Mouse (Mus musculus) adrenal gland, adult (tissue): ENCODE results near the gene 5730409E04Rik.

Source experiments
- DNase-seq, 2 experiments: peaks; one replicate each; pipeline ENCODE4 v3.0.0; 2022 to 2023; ENCODE audit warnings: low spot score in 1 of 2; ENCODE audit not compliant: inconsistent age in 2 of 2

5730409E04Rik gene

DNA sequence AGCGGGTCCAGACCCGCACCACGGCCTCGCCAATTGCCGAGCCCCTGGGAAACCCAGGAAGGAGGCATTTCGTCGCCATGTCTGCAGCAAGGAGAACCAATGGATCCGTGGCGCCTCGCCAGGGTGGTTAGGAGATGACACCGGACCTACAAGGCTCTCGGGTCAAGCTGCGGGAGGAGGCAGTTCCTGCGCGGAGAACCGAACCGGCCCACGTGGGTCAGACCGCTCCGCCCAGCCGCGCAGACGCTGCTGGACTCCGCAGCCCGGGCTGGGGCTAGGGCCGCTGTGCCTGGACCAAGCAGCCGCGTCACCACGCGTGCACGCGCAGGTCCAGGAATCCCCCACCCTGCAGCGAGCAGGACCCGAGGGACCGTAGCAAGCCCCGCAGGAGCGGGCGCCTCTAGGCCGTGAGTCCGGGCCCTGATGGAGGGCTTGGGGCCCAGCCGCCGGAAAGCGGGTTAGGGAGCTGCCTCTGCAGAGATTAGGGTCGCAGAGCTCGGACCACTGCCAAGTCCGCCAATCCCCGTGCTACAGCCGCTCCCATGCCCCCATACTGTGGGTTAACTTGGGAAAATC lies at the start of gene 5730409E04Rik:
Gene 5730409E04Rik (plus strand): TSS at position 213 of the 576 bp plus-strand sequence.
- peak; percentile 92 to 96 for DNase-seq

DNA sequence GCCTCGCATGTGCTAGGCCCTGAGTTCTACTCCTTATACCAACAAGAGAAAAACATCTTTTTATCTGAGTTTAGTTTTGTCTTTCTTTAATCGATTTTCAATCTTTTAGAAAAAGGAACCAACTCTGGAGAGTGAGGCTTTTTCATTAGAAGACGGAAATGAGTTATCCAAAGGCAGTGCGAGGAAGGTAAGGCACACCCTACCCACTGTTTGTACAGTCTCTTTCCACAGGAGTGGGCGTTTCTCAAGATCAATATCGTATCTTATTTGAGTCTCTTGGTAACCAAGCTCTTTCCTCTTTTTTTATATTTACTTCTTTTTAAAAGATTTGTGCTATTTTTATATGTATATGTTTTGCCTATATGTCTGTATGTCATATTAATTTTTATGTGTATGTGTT lies 45.8 kb upstream of the 5730409E04Rik start:
- DNase-seq, result no peak

DNA sequence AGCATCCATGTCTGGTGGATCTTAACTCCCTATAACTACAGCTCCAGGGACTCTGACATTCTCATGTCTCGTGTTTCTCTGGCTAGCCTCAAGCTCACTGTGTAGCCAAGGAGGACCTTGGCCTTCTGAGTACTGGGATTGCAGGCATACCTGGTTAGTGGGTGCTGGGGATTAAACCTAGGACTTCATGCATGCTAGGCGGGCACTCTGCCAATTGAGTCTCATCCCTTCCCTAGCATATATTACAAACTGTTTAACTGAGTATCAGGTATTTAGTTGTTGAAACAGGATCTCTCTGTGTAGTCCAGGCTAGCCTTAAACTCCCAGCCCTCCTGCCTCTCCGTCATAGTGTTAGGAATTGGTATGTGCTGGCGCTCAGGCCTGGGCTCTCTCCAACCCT lies 42.4 kb upstream of the 5730409E04Rik start:
- no peak for DNase-seq

DNA sequence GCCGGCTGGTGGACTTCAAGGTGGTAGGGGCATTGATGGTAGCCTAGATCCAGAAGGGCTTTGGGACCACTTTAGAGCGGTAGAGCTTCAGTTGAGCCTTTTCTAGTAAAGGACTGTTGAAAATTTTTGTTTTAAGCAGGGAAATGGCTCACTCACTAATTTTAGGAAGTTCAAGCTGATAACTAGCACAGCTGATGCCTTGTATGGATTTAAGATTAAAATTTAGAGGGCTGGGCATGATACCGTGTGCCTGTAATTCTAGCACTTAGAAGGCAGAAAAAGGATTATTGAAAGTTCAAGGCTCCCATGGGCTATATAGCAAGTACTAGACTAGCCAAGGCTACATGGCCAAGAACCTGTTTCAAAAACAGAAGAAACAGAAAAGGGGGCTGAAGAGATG lies 39.8 kb upstream of the 5730409E04Rik start:
- DNase-seq, result no peak

DNA sequence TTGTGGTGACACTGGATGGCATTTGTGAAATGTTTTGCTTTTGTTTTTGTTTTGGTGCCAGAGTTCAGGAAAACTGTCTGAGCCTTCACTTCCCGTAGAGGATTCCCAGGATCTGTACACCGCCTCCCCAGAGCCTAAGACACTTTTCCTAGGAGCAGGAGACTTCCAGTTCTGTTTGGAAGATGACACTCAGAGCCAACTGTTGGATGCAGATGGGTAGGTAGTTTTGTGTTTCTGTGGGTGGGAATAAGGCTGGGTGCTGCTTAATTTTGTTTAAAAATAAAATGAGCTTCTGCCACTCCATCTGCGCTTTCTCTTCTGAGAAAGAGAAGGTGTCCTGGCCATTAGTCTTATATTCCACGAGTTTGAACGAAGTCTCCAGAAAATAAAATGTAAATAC lies 33.3 kb upstream of the 5730409E04Rik start:
- no peak for DNase-seq

DNA sequence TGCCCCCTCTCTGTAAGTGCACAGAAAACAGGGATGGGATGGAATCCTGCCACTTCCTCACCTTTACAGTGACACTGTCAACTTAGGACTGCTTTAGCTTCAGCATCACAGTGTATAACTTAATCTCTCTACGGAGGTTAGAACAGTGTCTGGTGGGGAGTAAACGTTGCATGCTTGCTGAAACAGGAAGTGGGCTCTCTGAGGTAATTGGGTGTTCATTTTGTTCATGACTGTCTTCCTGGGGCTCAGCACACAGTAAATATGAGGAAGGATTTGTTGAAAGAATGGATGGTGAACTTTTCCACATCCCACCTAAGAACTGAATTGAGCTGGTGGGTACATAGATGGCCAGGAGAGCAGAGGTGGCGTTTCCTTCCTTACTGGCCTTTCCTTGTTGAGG lies 31.7 kb upstream of the 5730409E04Rik start:
- no peak for DNase-seq

DNA sequence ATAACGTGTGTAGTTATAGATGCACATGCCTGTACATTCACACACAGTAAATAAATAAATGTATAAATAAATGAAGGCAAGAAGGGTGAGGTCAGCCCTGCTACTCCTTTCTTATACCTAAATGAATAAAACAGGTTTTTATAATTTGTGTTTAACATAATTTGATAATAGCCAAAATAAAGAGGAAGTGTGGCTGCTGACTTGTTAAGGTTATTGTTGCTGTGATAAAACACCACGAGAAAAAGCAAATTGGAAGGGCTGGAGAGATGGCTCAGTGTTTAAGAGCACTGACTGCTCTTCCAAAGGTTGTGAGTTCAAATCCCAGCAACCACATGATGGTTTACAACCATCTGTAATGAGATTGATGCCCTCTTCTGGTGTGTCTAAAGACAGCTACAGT lies 30.5 kb upstream of the 5730409E04Rik start:
- no peak for DNase-seq

DNA sequence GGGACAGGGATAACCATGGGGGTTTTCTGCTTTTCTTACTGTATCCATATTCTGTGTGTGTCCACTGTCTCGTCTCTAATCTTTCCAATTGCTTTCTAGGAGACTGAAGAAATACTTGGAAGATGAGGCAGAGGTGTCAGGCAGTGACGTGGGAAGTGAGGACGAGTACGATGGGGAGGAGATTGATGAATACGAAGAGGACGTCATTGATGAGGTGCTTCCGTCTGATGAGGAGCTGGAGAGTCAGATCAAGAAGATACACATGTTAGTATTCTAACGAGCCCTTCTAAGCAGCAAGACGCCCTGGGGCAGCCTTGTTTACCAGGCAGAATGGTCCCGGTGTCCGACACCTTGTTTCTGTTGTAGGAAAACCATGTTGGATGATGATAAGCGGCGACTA lies 23.9 kb upstream of the 5730409E04Rik start:
- DNase-seq, result no peak

DNA sequence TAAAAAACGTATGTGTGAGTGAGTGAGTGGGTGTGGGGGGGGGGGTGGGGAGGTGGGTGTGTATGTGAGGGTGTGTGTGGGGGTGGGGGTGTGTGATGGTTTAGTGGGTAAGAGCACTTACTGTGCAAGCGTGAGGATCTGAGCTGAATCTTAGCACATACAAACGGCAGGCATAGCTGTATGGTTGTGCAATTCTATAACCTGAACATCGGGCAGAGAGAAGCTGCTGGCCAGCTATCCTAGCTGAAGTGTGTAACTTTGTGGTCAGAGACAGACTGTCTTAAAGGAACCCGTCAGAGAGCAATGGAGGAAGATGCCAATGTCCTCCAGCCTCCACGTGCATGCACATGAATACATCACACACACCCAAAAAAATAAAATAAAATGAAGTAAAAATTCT lies 17.6 kb upstream of the 5730409E04Rik start:
- no peak for DNase-seq

DNA sequence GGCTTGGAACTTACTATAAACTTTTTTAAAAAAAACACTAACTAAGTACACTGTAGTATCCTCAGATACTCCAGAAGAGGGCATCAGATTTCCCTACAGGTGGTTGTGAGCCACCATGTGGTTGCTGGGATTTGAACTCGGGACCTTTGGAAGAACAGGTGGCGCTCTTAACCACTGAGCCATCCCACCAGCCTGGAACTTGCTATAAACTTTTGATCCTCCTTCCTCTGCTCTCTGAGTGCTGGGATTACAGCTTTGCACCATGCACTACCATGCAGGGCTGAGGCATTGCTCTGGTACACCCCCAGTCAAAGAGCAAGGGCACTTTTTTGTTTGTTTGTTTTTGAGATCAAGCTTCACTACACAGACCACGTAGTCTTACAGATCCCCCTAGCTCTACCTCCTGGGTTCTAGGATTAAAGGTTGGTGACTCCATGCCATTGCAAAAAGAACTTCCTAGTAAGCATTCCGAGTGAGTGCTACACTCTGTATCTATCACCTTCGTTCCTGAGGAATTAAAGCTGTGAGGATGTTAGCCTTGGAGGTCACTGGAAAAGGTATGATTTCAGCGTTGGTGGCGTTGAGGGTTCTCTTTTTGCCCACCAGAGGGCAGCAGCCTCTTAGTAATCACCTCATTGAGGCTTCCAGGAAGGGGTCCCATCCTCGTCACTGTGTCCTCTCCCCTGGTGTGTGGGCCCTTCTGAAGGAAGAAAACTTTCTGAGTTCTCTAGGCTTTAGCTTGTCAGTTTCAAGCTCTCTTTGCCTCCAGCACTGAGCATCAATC lies 9.5 kb upstream of the 5730409E04Rik start:
- DNase-seq, result peak; percentile 32 to 84

DNA sequence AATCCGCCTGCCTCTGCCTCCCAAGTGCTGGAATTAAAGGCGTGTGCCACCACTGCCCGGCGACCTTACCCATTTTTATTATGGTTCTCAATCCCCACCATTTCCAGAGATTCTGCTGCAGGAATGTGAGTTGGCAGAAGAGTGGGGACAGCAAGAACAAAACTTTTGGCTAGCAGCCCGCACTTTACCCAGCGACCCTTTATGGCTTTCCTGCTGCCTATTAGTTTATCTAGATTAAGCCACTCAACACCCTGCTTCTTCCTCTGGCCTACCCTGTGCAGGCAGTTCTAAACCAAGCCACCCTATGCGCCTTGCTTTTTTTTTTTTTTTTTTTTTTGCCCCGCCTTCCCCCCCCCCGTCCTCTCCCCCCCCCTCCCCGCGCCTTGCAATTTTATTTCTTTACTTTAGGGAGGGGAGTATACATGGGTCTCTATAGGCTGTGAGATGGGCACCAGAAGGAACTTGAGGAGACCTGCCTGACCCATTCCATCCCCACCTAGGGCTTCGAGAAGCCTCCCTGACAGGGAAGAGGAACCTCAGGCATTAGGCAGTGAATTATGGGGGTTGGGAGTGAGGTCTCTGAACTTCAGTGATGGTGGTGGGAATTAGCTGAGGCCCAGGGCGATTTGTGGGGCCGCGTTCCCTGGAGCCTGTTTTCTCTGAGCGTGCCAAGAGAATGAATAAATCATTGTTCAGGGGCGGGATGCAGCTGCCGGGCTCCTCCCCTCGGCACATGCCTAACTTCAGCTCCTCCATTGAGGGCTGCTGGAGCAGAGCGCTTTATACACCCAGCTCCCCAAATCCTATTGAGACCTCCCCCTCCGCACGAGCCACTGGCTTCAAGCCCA lies 7.8 kb upstream of the 5730409E04Rik start:
- peak; percentile 54 to 80 for DNase-seq

DNA sequence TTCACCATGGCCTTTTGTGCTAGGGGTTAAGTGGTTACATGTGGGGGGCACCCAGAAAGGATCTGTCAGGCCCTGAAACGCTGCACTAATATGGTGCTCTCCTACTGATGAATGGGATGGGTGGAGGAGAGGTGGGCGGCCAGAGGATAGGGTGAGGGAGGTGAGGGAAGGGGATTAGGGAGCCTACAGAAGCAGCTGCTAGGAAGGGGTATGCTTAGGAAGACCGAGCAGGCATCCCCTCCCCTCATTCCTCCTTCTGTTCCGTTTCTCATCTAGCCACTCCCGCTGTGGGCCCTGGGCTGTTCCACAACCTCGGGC lies 7.2 kb upstream of the 5730409E04Rik start:
- DNase-seq, result no peak

DNA sequence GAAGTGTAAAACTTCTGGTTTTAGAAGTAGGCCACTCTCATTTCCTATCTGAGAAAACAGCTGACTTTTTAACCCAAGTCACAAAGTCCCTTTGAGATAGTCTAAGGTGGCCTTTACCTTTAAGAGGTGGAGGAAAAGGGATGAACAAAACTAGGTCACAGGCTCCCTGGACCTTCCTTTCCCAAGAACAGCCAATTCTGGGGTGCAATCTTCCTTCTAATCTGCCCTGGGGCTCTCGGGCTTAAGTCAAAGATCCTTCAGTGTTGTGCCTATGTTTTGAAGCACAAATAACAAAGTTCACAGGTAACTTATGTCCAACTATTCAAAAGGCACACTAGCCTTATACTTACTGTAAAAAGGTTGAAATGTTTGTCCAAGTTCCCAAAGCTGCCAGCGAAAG lies 5.5 kb upstream of the 5730409E04Rik start:
- no peak for DNase-seq

DNA sequence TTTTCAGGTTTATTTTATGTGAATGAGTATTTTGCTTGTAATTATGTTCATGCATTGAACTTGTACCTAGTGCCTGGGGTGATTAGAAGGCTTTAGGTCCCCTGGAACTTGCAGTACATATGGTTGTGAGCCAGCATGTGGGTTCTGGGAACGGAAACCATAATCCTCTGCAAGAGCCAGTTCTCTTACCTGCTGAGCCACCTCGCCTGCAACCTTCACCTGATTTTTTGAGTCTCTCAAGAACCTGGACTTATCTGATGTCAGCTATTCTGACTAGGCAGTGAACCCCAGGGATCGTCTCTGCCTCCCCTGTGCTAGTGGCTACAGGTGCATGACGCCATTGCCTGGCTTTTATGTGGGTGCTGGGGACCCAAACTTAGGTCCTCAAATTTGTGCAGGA lies 3.9 kb upstream of the 5730409E04Rik start:
- DNase-seq, result no peak

DNA sequence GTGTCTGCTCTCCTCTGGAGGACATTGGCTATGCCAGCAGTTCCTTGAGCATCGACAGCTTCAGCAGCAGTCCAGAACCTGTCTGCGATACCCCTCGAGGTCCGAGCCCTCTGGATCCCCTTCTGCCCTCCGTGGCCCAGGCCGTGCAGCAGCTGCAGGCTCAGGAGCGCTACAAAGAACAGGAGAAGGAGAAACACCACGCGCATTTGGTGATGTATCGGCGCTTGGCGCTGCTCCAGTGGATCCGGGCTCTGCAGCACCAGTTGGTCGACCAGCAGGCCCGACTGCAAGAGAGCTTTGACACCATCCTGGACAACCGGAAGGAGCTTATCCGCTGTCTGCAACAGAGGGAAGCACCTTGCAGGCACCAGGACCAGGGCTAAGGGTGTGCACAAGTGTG lies 2.4 kb downstream of the 5730409E04Rik start:
- peak in 1 of 2 experiments; percentile 10 for DNase-seq

DNA sequence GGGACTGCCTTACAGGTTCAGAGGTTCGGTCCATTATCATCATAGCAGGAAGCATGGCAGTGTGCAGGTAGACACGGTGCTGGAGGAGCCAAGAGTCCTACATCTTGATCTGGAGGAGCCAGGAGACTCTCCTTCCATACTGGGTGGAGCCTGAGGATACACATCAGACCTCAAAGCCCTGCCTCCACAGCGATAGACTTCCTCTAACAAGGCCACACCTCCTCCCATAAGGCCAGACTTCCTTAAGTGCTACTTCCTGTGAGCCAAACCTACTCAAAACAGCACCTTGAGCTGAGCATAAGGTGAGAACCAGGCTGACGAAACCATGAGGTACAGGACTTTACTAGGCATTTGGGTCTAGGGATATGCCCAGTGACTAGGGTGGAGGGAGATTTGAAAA lies 6.7 kb downstream of the 5730409E04Rik start:
- no peak for DNase-seq

DNA sequence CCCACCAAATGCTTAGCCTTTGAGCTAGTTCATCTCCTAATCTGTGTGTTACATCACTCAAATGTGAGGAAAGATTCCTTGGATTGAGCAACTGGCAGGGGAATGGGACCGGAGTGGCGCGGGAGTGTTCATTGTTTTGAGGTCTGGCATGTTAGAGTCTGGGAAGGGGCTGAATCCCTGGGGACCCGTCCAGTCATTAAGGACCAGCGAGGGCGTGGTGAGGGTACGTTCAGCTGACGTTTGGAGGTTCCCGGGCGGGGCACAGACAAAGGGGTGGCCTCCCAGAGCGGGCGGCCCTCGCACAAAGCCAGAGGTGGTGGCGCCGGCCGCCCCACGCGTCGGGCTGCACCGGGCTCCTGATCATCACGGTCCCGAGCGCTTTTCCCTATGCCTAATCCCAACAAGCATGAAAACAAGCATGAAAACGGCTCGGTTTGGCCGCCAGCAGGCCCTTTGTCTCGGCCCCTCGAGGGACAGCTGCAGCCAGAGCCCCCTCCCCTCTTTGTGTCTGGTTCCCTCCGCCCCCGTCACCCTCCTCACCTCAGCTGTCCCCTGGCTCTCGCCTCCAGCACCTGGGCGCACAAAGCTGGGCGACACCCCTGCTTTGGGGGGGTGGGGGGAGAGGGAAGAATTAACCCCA lies 10.2 kb downstream of the 5730409E04Rik start:
- peak in 1 of 2 experiments; percentile 30 for DNase-seq

DNA sequence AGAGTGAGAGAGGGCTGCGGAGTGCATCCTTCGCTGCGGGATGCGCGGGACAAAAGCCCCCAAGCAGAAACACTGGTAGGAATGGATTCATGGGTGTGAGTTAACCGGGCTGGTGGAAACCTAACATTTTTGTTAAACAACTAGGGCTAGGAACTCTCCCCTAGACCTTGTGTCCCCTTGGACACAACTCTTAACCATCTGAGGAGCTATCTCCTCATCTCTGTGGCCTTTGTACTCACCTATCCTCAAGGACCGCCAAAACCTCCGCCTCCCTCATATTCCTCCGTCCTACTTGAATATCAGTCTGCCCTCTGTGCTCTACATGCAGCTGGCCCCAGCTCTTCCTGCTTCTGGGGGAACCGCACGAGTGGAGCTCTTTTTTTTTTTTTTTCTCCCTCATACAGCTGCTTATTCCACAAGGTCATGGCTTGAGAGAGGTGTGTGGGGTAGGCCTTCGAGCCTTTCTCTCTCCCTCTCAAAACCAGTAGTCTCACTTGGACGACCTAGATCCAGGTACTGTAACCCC lies 10.8 kb downstream of the 5730409E04Rik start:
- no peak for DNase-seq

DNA sequence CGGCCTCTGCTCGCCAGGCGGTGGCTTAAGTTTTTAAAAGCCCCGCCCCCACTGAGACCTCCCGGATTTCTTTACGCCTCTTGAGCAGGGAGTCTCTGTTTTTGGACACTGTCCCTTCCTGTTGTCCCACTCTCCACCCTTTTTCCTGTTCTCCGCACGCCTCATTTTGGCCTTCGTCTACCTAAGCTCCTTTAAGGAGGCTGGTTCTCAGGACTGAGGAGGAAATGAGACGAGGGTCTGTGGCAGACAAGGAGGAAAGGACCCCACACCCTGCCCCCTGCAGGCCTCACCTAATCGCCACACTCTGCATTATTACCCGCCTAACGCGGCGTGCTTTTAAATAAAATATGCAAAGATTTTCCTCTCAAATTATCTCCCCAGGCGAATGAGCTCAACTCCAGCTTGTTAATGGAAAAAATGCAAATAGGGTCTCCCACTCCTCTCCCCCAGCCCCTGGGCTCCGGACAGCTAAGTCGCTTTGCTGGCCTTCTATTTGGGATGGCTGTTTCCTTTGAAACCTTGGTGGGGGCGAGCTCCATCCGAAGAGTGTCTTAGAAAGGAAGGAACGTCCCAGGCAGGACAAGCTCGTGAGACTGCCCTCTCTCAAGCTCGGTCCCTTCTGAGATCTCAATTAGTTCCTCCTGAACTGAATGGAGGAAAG lies 17.5 kb downstream of the 5730409E04Rik start:
- no peak for DNase-seq

DNA sequence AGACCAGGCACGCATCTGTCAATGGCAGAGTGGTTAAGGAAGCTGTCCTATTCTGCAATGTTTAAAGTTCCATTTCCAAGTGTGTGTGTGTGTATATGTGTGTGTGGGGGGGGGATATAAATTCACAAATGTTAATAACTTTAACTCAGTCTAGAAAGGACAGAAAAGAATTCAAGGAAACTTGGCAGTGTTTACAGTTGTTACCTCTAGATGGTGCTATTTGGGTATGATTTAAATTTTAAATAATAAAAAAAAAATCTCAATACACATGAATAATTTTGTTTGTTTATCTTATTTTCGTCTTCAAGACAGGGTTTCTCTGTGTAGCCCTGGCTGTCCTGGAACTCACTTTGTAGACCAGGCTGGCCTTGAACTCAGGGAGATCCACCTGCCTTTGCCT lies 22.3 kb downstream of the 5730409E04Rik start:
- no peak for DNase-seq

DNA sequence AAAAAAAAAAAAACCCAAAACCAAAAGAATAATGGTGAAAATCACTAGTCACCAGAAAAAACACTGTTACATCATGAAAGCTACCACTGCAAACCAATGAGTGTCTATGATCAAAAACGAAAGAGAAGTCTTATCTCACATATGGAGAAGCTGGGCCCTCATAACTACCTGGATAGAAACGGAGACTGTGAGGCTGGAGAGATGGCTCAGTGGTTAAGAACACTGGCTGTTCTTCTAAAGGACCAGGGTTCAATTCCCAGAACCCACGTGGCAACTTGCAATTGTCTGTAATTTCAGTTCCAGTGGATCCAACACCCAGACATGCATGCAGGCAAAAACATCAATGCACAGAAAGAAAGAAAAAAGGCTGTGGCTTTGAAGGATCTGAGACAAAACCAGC lies 23.1 kb downstream of the 5730409E04Rik start:
- DNase-seq, result no peak
